In genomic region chr1:86762161-86762560, GRCm38 (mm10) we compare ENCODE assay signal across 16 mouse cellular contexts.
"Had no signal": no experiment of that assay in that cellular context is flagged by ENCODE, and none has a peak within 500 bp of the region (broad histone marks: within the 10 kb centered on the region; RNA-seq: fewer than 3 reads in every experiment).

No protein-coding gene starts in this region.

- H3K27ac ChIP-seq: limb, embryonic 12.5 days; limb, embryonic 15.5 days; liver, embryonic 14.5 days; macrophage; midbrain, embryonic 12.5 days; midbrain, embryonic 15.5 days; stomach, embryonic 15.5 days had no signal

- H3K36me3 ChIP-seq: stomach, embryonic 15.5 days had no signal

- H3K4me1 ChIP-seq: limb, embryonic 12.5 days; limb, embryonic 15.5 days; midbrain, embryonic 12.5 days; midbrain, embryonic 15.5 days had no signal

- H3K4me2 ChIP-seq: limb, embryonic 12.5 days; limb, embryonic 15.5 days; liver, embryonic 11.5 days; lung, embryonic 14.5 days; midbrain, embryonic 12.5 days; midbrain, embryonic 15.5 days; stomach, embryonic 15.5 days had no signal

- DNase-seq: kidney, adult 9 months; kidney, postnatal 14 days; kidney, postnatal 4 days; liver, postnatal 0 days; lung, embryonic 14.5 days; right cerebral cortex, postnatal 4 days; thymus, postnatal 25 days had no signal

- H3K9ac ChIP-seq: limb, embryonic 12.5 days; limb, embryonic 15.5 days; liver, embryonic 14.5 days; liver, postnatal 0 days; lung, embryonic 14.5 days; midbrain, embryonic 12.5 days; midbrain, embryonic 15.5 days; stomach, embryonic 15.5 days had no signal

- ATAC-seq: liver, postnatal 0 days; lung, postnatal 0 days; midbrain, embryonic 15.5 days had no signal

- H3K9me3 ChIP-seq: limb, embryonic 12.5 days; limb, embryonic 15.5 days; midbrain, embryonic 12.5 days; midbrain, embryonic 15.5 days; stomach, embryonic 15.5 days had no signal

- H3K4me3 ChIP-seq: limb, embryonic 12.5 days; limb, embryonic 15.5 days; midbrain, embryonic 12.5 days; midbrain, embryonic 15.5 days; stomach, embryonic 15.5 days had no signal

- H3K27me3 ChIP-seq: limb, embryonic 12.5 days; limb, embryonic 15.5 days; midbrain, embryonic 12.5 days; midbrain, embryonic 15.5 days; stomach, embryonic 15.5 days had no signal
